Mouse (Mus musculus) stomach, postnatal 0 days (tissue): Measurements from ENCODE around the gene Myt1l.

ENCODE experiments used
- CTCF ChIP-seq: IDR thresholded peaks from 2 replicates; pipeline ENCODE4 v1.5.1; 2016; ENCODE audit warnings: antibody characterized with exemption, low read depth, mild to moderate bottlenecking, moderate library complexity
- EP300 ChIP-seq: optimal IDR thresholded peaks from 2 replicates; pipeline ENCODE3; 2016; ENCODE audit warnings: antibody characterized with exemption

DNA sequence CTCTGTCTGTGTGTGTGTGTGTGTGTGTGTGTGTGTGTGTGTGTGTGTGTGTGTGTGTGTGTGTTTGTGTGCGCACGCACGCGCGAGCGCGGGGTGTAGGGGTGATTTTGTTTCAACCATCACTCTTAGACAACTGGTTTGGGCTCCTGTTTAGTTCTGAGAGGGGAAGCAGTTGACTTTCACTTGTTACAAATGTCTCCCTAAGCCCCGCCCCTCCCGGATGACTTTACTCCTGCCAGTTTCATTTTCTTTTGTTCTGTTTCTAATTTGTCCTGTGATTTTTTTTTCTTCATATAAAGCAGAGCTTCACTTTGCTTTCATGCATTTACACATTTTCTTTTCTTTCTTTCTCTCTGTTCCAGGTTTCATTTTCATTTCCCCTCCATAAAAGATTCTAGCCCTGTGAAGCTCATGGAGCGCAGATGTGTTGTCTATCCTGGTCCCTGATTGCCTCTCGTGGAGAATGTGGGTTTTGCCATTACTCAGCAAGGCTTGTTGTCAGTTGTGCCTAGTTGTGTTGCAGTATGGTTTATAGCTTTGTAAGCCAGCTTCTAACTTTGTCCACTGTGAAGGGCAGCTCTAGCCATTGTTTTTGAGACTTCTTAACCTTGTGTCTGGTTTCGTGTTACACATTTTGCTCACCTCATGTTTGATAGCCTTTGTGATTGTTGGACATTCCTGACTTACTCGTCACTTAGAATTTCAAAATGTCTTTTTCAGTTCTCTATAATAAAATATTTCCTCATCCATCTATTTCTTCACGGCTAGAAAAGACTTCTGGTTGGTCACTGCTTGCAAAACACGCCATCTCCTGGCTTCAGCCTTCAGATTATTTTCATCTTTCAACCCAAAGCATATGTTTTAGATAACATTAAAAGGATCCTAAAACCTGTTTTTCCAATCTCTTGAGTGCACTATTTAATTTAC lies 184.9 kb downstream of the Myt1l start:
- TF ChIP-seq EP300 (no peak), CTCF (no peak; the same call in 1 of the 2 replicates)
